Mouse (Mus musculus) large intestine, adult 2 months (tissue): ENCODE data around the gene Usp1. TPM values are rescaled to one million over a fixed set of nuclear protein-coding genes. Genes with fewer than 3 reads are reported as not detected.
A peak's percentile ranks its signal among the peaks of the same experiment; 100 is the strongest.
"Not testable (repeated sequence)": the region's sequence is repeated elsewhere in the genome, so short reads cannot be mapped to it uniquely, and the experiment has no call there.

Experiments
- DNase-seq: peaks from one replicate; pipeline ENCODE4 v3.0.0-alpha.2; 2012; ENCODE audit warnings: low read depth, low spot score
- WGBS: fragments of 180-500 bp; shearing (Covaris S2); methylation state at CpG from one replicate; pipeline ENCODE4 v1.1.7; 2018; 5-methylcytosine and 5-hydroxymethylcytosine counted together
- polyA plus RNA-seq: library from polyadenylated mRNA; depleted of rRNA; stranded (reverse); fragments of >200 nt; gene quantifications from 2 replicates; pipeline ENCODE4 v1.2.3, GENCODE M21; 2012; rRNA removed

The Usp1 gene
- 14.7 and 29.3 TPM in 2 replicates for polyA plus RNA-seq

GRCm38 (mm10) chr4:98923568-98924070 lies at the start of gene Usp1:
TSS of gene Usp1 (plus strand) at chr4:98923810.
- DNase-seq = no peak
- under 1% methylated on average over 67 of the region's 67 CpGs for WGBS

GRCm38 (mm10) chr4:98882706-98883105 lies 40.9 kb upstream of the Usp1 start:
- 70% methylated on average over 3 of the region's 3 CpGs for WGBS
- DNase-seq = no peak

GRCm38 (mm10) chr4:98886377-98886776 lies 37.2 kb upstream of the Usp1 start:
- no peak for DNase-seq
- WGBS = 76% methylated on average over 4 of the region's 4 CpGs

GRCm38 (mm10) chr4:98887148-98887547 lies 36.5 kb upstream of the Usp1 start:
- 20% methylated on average over 10 of the region's 10 CpGs for WGBS
- DNase-seq = peak; percentile 35

GRCm38 (mm10) chr4:98910246-98910645 lies 13.4 kb upstream of the Usp1 start:
- 91% methylated on average over 5 of the region's 5 CpGs for WGBS

GRCm38 (mm10) chr4:98917724-98918123 lies 5.9 kb upstream of the Usp1 start:
- 16% methylated on average over 2 of the region's 2 CpGs for WGBS

More at GRCm38 (mm10) chr4:98910246-98910645, 13.4 kb upstream of the Usp1 start:
- DNase-seq = no peak

GRCm38 (mm10) chr4:98918204-98918603 lies 5.4 kb upstream of the Usp1 start:
- 50% methylated on average over 1 of the region's 1 CpGs for WGBS

More at GRCm38 (mm10) chr4:98917724-98918123, 5.9 kb upstream of the Usp1 start:
- DNase-seq = no peak

GRCm38 (mm10) chr4:98920896-98921295 lies 2.7 kb upstream of the Usp1 start:
- 93% methylated on average over 4 of the region's 4 CpGs for WGBS
- no peak for DNase-seq

More at GRCm38 (mm10) chr4:98918204-98918603, 5.4 kb upstream of the Usp1 start:
- DNase-seq = peak; percentile 45

GRCm38 (mm10) chr4:98922061-98922642 lies 1.5 kb upstream of the Usp1 start:
- 2% methylated on average over 18 of the region's 18 CpGs for WGBS
- peak; percentile 18 for DNase-seq

- peak; percentile 98 for DNase-seq
- under 1% methylated on average over 53 of the region's 53 CpGs for WGBS
These were observed 705 bp upstream of the Usp1 start for GRCm38 (mm10) chr4:98922643-98923567.

GRCm38 (mm10) chr4:98924071-98924905 lies 678 bp downstream of the Usp1 start:
- DNase-seq = no peak

GRCm38 (mm10) chr4:98924906-98925178 lies 1.2 kb downstream of the Usp1 start:
- no peak for DNase-seq
- 1% methylated on average over 2 of the region's 2 CpGs for WGBS

More at GRCm38 (mm10) chr4:98924071-98924905, 678 bp downstream of the Usp1 start:
- WGBS = under 1% methylated on average over 66 of the region's 66 CpGs

GRCm38 (mm10) chr4:98925250-98925781 lies 1.7 kb downstream of the Usp1 start:
- no peak for DNase-seq
- WGBS = 7% methylated on average over 6 of the region's 6 CpGs

GRCm38 (mm10) chr4:98936036-98936435 lies 12.4 kb downstream of the Usp1 start:
- 88% methylated on average over 6 of the region's 6 CpGs for WGBS

GRCm38 (mm10) chr4:98938210-98938609 lies 14.6 kb downstream of the Usp1 start:
- 91% methylated on average over 6 of the region's 6 CpGs for WGBS

More at GRCm38 (mm10) chr4:98936036-98936435, 12.4 kb downstream of the Usp1 start:
- DNase-seq = no peak

GRCm38 (mm10) chr4:98950563-98950962 lies 27.0 kb downstream of the Usp1 start:
- no peak for DNase-seq

More at GRCm38 (mm10) chr4:98938210-98938609, 14.6 kb downstream of the Usp1 start:
- not testable (repeated sequence) for DNase-seq

GRCm38 (mm10) chr4:98955986-98956385 lies 32.4 kb downstream of the Usp1 start:
- no peak for DNase-seq
- WGBS = 91% methylated on average over 8 of the region's 8 CpGs

- 57% methylated on average over 3 of the region's 3 CpGs for WGBS
- peak; percentile 4 for DNase-seq
These were observed 36.6 kb downstream of the Usp1 start for GRCm38 (mm10) chr4:98960243-98960642.

- WGBS = 83% methylated on average over 3 of the region's 3 CpGs
- DNase-seq = no peak
These were observed 46.3 kb downstream of the Usp1 start for GRCm38 (mm10) chr4:98969946-98970345.
